Mouse (Mus musculus): Measurements from ENCODE around the gene Ankrd44. TPM values are rescaled to one million over a fixed set of nuclear protein-coding genes. Genes with fewer than 3 reads are reported as not detected.
A peak's percentile ranks its signal among the peaks of the same experiment; 100 is the strongest.

Ankrd44 gene
- polyA plus RNA-seq, 1 experiment from 2014 or later, result 30.8 TPM

GRCm38 (mm10) chr1:54743072-54743471, 183.1 kb downstream of the Ankrd44 start:
- Histone ChIP-seq H3K4me1 (no peaks in the 10 kb centered on the region), H3K4me3 (no peak overlapping the region), H3K36me3 (peaks cover 7% of the 10 kb centered on the region; the same call in 1 of the 2 replicates), H3K27me3 (no peaks in the 10 kb centered on the region), H3K9me3 (no peaks in the 10 kb centered on the region), H3K27ac (no peak overlapping the region), H3K4me2 (replicated peaks) (no peak overlapping the region), H3K9ac (no peak overlapping the region)
- WGBS, result 80% methylated on average over 8 of the region's 8 CpGs
- ATAC-seq (ENCODE audit: insufficient number of reproducible peaks, insufficient read depth, low FRiP score, low TSS enrichment), result no peak

- no peak overlapping the region for H3K9ac ChIP-seq
- H3K4me1 ChIP-seq, result no peaks in the 10 kb centered on the region
- no peak overlapping the region for H3K27ac ChIP-seq
- H3K9me3 ChIP-seq, result no peaks in the 10 kb centered on the region
- H3K4me3 ChIP-seq, result no peak overlapping the region
- 88% methylated on average over 5 of the region's 5 CpGs for WGBS
- H3K36me3 ChIP-seq, result peaks cover 7% of the 10 kb centered on the region; the same call in 1 of the 2 replicates
- no peaks in the 10 kb centered on the region for H3K27me3 ChIP-seq
- no peak overlapping the region for H3K4me2 ChIP-seq (replicated peaks)
- ATAC-seq (ENCODE audit: insufficient number of reproducible peaks, insufficient read depth, low FRiP score, low TSS enrichment), result no peak
Measured at GRCm38 (mm10) chr1:54740936-54741335, 185.3 kb downstream of the Ankrd44 start.

GRCm38 (mm10) chr1:54737472-54737871, 188.7 kb downstream of the Ankrd44 start:
- 78% methylated on average over 3 of the region's 3 CpGs for WGBS
- no peak overlapping the region for H3K27ac ChIP-seq
- ATAC-seq (ENCODE audit: insufficient number of reproducible peaks, insufficient read depth, low FRiP score, low TSS enrichment), result no peak

GRCm38 (mm10) chr1:54734917-54735664, 191.1 kb downstream of the Ankrd44 start:
- H3K9me3 ChIP-seq, result no peaks in the 10 kb centered on the region
- no peak overlapping the region for H3K4me2 ChIP-seq (replicated peaks)
- H3K4me1 ChIP-seq, result no peaks in the 10 kb centered on the region
- no peak overlapping the region for H3K9ac ChIP-seq
- no peaks in the 10 kb centered on the region for H3K27me3 ChIP-seq
- no peak overlapping the region for H3K27ac ChIP-seq
- no peak for ATAC-seq (ENCODE audit: insufficient number of reproducible peaks, insufficient read depth, low FRiP score, low TSS enrichment)
- 66% methylated on average over 17 of the region's 17 CpGs for WGBS
- H3K36me3 ChIP-seq, result peaks cover 6% of the 10 kb centered on the region
- H3K4me3 ChIP-seq, result no peak overlapping the region

More at GRCm38 (mm10) chr1:54737472-54737871, 188.7 kb downstream of the Ankrd44 start:
- H3K9me3 ChIP-seq, result no peaks in the 10 kb centered on the region
- no peaks in the 10 kb centered on the region for H3K4me1 ChIP-seq
- no peaks in the 10 kb centered on the region for H3K27me3 ChIP-seq
- H3K36me3 ChIP-seq, result peaks cover 4% of the 10 kb centered on the region; the same call in 1 of the 2 replicates
- no peak overlapping the region for H3K4me3 ChIP-seq
- no peak overlapping the region for H3K9ac ChIP-seq
- no peak overlapping the region for H3K4me2 ChIP-seq (replicated peaks)

- WGBS, result 96% methylated on average over 5 of the region's 5 CpGs
- ATAC-seq (ENCODE audit: insufficient number of reproducible peaks, insufficient read depth, low FRiP score, low TSS enrichment), result no peak
- Histone ChIP-seq H3K4me1 (no peaks in the 10 kb centered on the region), H3K4me3 (no peak overlapping the region), H3K27ac (no peak overlapping the region), H3K9ac (no peak overlapping the region), H3K9me3 (no peaks in the 10 kb centered on the region), H3K27me3 (no peaks in the 10 kb centered on the region), H3K36me3 (peaks cover 10% of the 10 kb centered on the region), H3K4me2 (replicated peaks) (no peak overlapping the region)
Measured at GRCm38 (mm10) chr1:54729316-54729715, 196.9 kb downstream of the Ankrd44 start.

- H3K9me3 ChIP-seq, result no peaks in the 10 kb centered on the region
- no peak overlapping the region for H3K4me3 ChIP-seq
- H3K27me3 ChIP-seq, result no peaks in the 10 kb centered on the region
- H3K9ac ChIP-seq, result no peak overlapping the region
- H3K27ac ChIP-seq, result no peak overlapping the region
- H3K36me3 ChIP-seq, result peaks cover 8% of the 10 kb centered on the region; the same call in 1 of the 2 replicates
- 60% methylated on average over 2 of the region's 2 CpGs for WGBS
- ATAC-seq (ENCODE audit: insufficient number of reproducible peaks, insufficient read depth, low FRiP score, low TSS enrichment), result no peak
- H3K4me1 ChIP-seq, result no peaks in the 10 kb centered on the region
- no peak overlapping the region for H3K4me2 ChIP-seq (replicated peaks)
Measured at GRCm38 (mm10) chr1:54726555-54726954, 199.6 kb downstream of the Ankrd44 start.

GRCm38 (mm10) chr1:54716921-54717320, 209.3 kb downstream of the Ankrd44 start:
- Histone ChIP-seq H3K4me1 (no peaks in the 10 kb centered on the region), H3K27me3 (no peaks in the 10 kb centered on the region), H3K9me3 (no peaks in the 10 kb centered on the region), H3K9ac (no peak overlapping the region), H3K27ac (no peak overlapping the region), H3K4me2 (replicated peaks) (no peak overlapping the region), H3K36me3 (peaks cover 9% of the 10 kb centered on the region; the same call in 1 of the 2 replicates), H3K4me3 (no peak overlapping the region)
- no peak for ATAC-seq (ENCODE audit: insufficient number of reproducible peaks, insufficient read depth, low FRiP score, low TSS enrichment)
- 93% methylated on average over 6 of the region's 6 CpGs for WGBS

- Histone ChIP-seq H3K9ac (no peak overlapping the region), H3K27ac (no peak overlapping the region), H3K4me3 (no peak overlapping the region), H3K9me3 (no peaks in the 10 kb centered on the region), H3K4me2 (replicated peaks) (no peak overlapping the region), H3K27me3 (no peaks in the 10 kb centered on the region), H3K4me1 (no peaks in the 10 kb centered on the region), H3K36me3 (peaks cover 10% of the 10 kb centered on the region; the same call in 1 of the 2 replicates)
- no peak for ATAC-seq (ENCODE audit: insufficient number of reproducible peaks, insufficient read depth, low FRiP score, low TSS enrichment)
- 58% methylated on average over 8 of the region's 8 CpGs for WGBS
Measured at GRCm38 (mm10) chr1:54715061-54715760, 211.0 kb downstream of the Ankrd44 start.

- Histone ChIP-seq H3K9ac (no peak overlapping the region), H3K27ac (no peak overlapping the region), H3K9me3 (no peaks in the 10 kb centered on the region), H3K4me1 (no peaks in the 10 kb centered on the region), H3K36me3 (peaks cover 10% of the 10 kb centered on the region; the same call in 1 of the 2 replicates), H3K27me3 (no peaks in the 10 kb centered on the region), H3K4me2 (replicated peaks) (no peak overlapping the region), H3K4me3 (no peak overlapping the region)
- 55% methylated on average over 11 of the region's 11 CpGs for WGBS
- no peak for ATAC-seq (ENCODE audit: insufficient number of reproducible peaks, insufficient read depth, low FRiP score, low TSS enrichment)
Measured at GRCm38 (mm10) chr1:54713231-54714173, 212.7 kb downstream of the Ankrd44 start.

GRCm38 (mm10) chr1:54711568-54711967, 214.6 kb downstream of the Ankrd44 start:
- H3K27me3 ChIP-seq, result no peaks in the 10 kb centered on the region
- no peak overlapping the region for H3K4me3 ChIP-seq
- WGBS, result 94% methylated on average over 3 of the region's 3 CpGs
- no peak overlapping the region for H3K9ac ChIP-seq
- H3K36me3 ChIP-seq, result peaks cover 10% of the 10 kb centered on the region; the same call in 1 of the 2 replicates
- H3K4me1 ChIP-seq, result 0 out of 2 replicates have a peak, but pooled peaks cover 2% of the 10 kb centered on the region
- ATAC-seq (ENCODE audit: insufficient number of reproducible peaks, insufficient read depth, low FRiP score, low TSS enrichment), result no peak
- no peak overlapping the region for H3K27ac ChIP-seq
- no peaks in the 10 kb centered on the region for H3K9me3 ChIP-seq
- H3K4me2 ChIP-seq (replicated peaks), result no peak overlapping the region

- Histone ChIP-seq H3K27ac (peak overlapping the region; percentile 54; the same call in 1 of the 2 replicates), H3K9ac (no peak overlapping the region), H3K9me3 (no peaks in the 10 kb centered on the region), H3K36me3 (peaks cover 10% of the 10 kb centered on the region; the same call in 1 of the 2 replicates), H3K27me3 (no peaks in the 10 kb centered on the region), H3K4me1 (0 out of 2 replicates have a peak, but pooled peaks cover 2% of the 10 kb centered on the region), H3K4me2 (replicated peaks) (no peak overlapping the region), H3K4me3 (no peak overlapping the region)
- WGBS, result 88% methylated on average over 1 of the region's 1 CpGs
- no peak for ATAC-seq (ENCODE audit: insufficient number of reproducible peaks, insufficient read depth, low FRiP score, low TSS enrichment)
Measured at GRCm38 (mm10) chr1:54710550-54710949, 215.6 kb downstream of the Ankrd44 start.
